Mouse (Mus musculus): Measurements from ENCODE around the gene Cox6a1.

DNA sequence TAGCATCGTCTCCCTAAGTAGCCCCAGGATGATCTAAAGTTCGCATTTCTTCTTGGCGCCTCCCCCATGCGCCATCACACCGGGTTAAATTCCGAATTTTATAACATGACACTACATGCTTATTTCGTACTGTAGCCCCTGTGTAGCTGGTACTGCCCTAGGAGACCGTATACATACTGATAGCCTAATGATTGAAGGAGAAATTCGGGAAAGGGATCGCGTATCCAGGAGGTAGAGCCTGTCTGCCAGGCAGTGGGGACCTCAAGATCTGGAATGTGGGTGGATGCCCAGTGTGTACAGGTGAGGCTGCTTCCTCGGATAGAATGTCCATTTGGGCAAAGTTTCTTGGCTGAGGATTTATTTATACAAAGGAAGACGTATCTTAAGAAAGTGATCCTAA, 47.2 kb downstream of the Cox6a1 start:
- TF ChIP-seq GATA1 (IDR thresholded peaks at IDR 0.05; ENCODE audit: borderline replicate concordance, low read length) (no peak), CTCF (IDR thresholded peaks at IDR 0.05; ENCODE audit: low read depth, low read length) (no peak)
